Mouse (Mus musculus) forelimb bud, embryonic 11.5 days (tissue): ENCODE measurements at regions not wholly inside any gene's neighbourhood (a gene's known extent, or its start where the extent isn't known, plus 50 kb on each side); places are given as distances from the start of the nearest gene placed in this dataset.
"Not testable (repeated sequence)": the region's sequence is repeated elsewhere in the genome, so short reads cannot be mapped to it uniquely, and the experiment has no call there.

Experiments
- DNase-seq: peaks from one replicate; pipeline ENCODE4 v3.0.0-alpha.2; 2012; ENCODE audit warnings: low read depth, low spot score

DNA sequence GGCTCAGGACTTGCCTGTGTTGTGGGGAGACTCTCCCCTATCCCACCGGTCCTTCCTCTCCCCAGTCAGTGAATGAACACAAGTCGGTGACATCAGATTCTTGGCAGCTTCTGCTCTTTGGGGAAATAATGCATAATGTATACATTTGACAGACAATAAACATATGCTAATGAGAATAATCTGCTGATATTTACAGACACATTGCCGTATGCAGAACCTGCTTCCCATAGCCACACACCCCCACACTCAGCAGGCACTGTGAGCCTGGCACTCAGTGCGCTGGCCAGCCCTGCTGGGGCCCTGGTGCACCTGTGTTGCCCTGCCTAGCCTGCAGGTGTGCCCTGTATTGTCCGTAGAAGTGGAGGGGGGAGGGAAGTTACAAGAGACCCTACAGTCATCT, 215.5 kb downstream of the Matn1 start:
- no peak for DNase-seq

DNA sequence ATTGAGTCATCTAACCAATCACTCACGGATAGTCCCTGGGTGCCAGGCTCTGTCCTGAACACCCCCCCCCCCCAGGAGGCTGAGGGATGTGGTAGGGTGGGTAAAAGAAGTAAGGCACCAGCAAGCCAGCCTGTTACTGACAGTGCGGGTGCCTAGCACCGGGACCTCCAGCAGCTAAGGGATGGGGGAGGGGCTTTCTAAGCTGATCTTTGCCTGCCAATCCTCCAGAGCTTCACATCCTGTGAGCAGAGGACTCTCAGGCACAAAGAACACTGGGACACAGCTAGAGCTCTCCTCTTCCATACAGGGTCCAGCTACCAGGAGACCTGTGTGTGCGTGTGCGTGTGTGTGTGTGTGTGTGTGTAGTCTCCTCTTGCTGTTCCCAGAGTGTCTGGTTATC, 215.9 kb downstream of the Matn1 start:
- DNase-seq = no peak

DNA sequence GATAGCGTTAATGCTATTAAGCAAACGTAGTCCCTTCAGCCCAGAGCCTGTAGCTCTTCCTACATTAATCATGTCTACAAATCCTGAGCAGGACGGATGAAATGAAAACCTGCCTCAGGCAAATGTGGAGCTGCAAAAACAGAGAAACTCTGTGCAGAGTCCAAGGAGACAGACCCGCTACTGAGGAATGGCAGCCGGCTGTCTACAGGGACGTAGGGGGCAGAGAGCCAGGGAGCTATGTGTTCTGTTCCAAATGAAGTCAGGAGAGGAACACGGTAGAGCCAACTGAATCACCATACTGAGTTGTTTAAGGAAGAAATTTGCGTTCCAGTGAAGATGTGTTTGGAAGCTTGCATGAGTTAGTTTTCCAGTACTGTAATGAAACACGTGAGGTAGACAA, 217.3 kb downstream of the Matn1 start:
- DNase-seq = no peak

DNA sequence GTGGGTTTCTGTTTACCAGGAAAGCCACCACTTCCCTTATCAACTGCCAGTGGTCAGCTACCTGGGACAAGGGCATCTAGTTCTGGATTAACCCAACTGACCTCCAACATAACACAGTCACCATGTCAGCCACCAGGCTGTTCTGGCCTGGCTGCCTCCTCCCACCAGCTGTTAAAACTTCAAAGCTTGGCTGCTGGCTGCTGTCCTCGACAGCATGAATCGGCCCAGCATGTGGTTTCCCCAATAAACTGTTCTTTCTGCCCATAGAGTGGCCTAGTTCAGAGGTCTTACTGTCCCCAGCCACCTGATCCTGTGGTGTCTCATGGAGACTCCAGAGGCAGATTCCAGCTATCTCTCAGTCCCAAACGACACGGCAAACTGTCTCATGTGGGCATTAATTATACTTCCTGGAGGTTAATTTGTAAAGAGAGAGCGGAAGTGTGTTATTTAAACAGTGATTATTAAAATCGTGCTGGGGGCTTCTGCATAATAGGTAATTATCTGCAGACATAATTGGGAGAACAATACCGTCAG, 219.7 kb downstream of the Matn1 start:
- DNase-seq = peak; percentile 40

DNA sequence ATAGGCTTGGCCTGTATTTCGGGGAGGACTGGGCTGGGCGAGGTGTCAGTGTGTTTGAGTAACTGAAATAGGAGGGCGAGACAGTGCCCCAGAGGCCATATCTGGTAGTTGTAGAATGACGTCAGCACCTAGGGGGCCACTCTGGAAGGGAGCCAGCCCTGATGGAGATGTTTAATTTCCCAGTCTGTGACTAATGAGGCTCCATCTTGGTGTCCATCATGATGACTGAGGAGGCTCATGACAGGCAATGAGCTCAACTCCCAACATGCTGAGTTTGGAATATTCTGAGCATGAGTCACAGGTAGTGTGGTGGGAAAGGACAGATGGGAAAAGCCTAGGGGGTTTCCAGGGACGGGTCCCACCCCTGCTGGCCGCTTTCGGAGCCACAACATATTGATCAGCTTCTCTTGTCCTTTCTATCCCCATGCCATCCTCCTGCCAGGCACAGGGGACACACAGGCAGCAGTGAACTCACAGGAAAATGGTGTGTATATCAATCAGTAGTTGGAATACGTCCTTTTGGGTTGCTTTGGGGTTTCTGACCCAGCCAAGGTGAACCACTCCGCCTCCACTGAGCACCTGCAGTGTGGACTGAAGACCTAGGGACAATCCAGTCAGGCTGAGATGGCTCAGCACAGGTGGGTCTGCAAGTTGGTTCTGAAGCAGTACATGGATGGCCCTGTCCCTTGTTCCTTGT, 222.5 kb downstream of the Matn1 start:
- no peak for DNase-seq

DNA sequence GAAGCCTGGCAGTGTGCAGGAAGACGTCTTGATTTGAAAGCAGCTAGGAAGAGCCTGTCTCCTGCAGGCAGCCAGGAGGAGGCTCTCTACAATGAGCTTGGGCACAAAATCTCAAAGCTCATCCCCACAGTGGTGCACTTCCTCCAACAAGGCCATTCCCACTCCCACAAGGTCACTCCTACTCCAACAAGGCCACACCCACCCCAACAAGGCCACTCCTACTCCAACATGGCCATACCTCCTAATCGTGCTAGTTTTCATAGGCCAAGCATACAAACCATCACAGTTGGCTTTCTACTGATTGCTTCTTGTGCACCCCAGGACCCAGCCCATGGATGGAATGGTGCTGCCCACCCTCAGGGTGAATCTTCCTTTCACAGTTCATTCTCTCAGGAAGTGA, 223.7 kb downstream of the Matn1 start:
- no peak for DNase-seq

DNA sequence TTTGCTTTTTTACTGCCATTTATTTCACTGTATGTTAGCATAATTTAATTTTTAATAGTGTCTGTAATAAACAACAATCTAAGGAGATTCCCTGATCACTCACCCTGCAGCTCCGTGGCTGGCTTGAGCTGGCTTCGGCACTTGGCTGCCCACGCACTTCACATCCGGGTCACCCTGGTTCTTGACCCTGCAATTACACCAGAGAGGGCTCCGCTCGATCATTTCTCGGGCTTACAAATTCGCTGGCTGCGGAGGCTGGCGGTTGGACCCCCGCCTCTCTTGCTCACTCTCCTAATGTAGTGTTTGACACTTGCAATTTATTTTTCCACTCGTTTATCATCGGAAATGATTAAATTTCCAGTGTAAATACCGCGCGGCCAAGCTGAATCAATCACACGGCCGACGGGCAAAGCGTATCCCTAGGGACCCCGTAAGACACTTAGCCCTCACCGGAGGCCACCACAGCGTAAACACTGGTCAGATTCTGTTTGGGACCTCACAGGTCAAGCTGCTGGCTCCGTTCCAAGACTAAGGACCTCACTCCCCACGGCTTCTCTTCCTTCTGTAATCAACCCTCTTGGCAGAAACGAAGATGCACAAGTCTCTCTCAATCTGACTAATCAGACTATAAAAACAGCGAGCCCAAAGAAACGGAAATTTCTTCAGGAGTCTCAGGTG, 229.7 kb downstream of the Matn1 start:
- DNase-seq = no peak

DNA sequence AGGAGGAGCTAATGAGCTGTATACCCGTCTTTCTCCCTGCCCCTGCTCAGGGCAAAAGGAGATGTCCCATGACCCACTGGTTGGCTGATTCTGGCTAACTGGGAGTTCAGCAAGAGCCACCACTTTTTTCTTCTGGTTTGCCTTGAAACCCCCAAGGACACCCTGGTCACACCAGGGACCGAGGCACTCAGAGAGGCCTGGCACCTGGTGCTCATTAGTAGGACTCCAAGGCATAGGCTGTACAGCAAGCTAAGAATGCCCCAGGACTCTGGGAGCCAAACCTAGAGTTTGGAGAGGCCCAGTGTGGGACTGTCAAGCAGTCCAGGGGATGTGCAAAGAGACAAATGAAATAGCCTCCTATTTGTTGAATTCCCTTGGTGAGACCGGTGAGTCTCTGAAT, 232.5 kb downstream of the Matn1 start:
- DNase-seq = peak; percentile 54

DNA sequence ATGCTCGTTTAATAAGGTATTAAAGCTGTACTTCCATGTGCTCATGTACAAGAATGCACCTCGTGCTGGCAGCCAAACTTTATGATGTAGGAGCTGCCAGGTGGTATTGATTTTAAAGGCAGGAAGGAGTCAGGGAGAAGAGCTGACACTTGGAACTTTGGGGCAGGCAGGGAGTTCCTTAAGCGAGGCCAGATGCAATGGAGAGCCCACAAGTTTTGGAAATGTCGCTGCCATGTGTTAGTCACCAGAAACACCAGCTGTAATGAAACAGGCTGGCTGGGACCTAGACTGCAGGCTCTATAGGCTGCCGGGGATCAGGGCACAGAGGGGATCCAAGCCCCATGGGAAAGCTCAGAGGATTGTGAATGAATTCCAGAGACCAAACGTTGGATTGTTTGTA, 233.7 kb downstream of the Matn1 start:
- peak; percentile 92 for DNase-seq

DNA sequence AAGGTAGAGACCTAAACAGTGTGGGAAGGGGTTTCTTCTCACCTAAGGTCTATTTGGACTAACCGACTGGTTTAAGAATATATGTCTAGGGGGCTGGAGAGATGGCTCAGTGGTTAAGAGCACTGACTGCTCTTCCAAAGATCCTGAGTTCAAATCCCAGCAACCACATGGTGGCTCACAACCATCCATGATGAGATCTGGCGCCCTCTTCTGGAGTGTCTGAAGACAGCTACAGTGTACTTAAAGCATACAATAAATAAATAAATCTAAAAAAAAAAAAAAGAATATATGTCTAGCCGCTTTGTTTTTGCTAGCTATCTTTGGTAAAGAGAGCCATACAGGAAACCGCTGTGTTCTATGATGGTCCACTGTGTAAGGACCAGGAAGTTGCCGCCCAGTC, 234.5 kb downstream of the Matn1 start:
- DNase-seq = not testable (repeated sequence)

DNA sequence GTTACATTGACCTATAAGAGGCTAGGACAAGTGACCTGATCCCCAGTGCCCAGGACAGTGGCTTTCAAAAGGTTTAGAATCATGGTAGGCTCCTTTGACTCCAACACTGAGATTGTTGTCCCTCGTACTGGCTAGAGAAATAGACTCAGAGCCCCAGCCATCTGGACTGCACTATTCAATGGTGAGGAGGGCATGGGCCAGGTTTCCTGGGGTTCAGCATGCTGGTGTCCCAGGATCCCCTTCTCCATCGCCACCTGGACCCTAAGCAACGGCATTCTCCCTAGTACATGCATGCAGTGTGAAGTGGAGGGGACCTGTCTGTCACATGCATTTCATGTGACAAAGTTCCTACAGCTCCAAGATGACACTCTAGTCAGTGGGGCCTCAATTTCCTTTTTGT, 243.9 kb downstream of the Matn1 start:
- no peak for DNase-seq

DNA sequence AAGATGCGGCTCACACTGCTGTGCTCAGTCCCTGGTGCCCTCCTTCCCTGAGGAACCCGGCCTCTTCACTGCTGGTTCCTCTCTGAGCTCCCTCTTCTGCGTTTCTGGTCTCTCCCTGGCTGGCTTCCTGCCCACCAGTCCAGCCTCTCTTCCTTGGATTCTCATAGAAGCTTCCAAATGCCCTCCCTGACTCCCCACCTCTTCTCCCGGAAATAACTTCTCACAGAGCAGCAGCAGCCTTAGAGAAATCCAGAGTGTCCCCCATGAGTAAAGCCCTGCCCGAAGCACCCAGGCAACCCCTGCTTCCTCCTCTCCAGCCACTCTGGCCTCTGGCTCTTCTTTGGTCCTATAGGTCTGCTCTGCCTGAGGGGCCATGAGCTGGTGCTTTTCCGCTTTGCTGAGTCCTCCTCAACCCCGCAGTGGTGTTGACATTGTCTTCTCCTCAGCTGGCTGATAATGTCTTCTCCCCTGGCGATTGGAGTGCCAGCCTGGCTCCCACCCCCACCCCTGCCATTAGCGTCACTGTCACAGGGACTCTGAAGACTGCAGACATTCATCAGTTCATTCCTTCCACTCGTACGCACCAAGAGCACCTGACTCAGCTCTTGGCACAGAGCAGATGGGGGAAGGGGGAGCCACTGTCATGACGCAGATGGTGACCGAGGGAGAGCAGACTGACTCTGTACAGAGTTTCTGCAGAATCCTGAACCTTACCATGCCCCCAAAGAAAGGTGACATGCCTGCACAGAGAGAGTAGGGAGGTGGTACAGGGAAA, 247.1 kb downstream of the Matn1 start:
- DNase-seq = no peak

DNA sequence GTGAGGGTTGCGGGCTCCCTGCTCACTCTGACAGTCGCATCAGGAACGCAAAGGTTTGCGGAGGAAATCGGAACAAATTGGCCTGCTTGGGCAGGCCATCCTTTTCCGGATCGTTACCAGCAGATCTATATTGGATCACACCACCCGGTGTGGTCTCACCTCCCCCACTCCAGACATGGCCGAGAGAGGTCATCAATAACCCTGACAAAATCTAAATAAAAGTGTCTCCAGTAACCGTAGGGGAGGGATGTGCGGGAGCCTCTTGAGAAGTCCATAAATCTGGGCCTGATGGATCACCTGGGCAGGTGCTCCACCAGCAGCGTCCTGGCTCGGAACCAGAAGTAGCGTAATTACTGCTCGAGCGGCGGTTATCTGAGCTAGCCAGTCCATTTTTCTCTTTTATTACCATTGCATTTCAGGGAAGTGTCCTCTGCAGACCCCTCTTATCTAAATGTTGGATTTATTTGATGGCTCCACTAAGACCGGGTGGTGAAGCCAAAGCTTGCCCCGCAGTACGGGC, 249.8 kb downstream of the Matn1 start:
- DNase-seq = no peak

DNA sequence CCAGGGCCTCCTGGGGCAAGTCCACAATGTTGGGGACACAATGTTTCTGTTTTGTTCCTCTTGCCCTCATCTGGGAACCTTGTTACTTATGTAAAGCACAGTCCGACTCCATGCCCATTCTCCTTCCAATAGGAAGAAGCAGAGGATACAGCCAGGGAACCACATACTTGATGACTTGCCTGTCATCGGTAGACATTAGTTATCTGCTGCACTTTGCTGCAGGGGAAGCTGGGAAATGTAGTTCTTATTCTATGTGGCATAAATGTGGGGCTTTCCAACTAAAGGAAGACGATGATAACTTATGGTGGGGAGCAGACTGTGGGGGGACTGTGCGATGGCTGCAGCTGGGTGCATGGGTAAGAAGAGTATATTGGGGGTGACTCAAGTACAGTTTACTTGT, 252.0 kb downstream of the Matn1 start:
- no peak for DNase-seq

DNA sequence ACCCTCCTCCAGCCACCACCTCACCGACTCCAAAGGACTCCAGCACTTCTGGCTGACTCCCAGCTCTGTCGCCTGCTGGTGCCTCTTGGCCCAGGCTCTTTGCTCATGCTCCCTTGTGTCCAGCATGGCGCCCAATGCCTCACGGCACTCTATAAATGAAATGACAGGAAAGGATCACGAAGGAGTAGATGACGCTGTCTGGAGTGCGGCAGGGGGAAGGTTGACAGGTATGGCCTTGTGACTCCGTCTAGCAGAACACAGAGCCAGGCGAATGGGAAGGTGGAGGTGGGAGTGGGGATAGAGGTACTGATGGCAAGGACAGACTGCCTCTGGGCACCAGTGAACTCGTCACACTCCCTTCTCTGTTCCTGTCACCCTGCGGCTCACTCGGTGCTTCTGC, 259.5 kb downstream of the Matn1 start:
- no peak for DNase-seq

DNA sequence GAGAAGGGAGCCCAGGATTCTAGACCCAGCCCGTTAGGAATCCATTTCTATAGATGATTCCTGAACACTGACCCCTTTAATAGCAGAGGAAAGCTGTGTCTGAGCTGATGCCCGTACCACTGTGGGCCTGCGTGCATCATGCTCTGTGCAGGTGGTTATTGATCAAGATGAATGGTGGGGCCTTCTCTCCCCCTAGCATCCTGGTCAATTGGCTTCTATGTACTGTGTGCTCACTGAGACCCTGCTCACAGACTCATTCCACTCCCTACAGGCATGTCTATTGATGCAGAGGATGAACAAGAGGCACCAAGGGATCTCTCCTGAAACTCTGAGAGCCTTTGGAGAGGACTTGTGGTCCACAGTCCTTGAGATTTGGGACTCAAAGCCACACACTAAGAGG, 260.5 kb downstream of the Matn1 start:
- DNase-seq = no peak

DNA sequence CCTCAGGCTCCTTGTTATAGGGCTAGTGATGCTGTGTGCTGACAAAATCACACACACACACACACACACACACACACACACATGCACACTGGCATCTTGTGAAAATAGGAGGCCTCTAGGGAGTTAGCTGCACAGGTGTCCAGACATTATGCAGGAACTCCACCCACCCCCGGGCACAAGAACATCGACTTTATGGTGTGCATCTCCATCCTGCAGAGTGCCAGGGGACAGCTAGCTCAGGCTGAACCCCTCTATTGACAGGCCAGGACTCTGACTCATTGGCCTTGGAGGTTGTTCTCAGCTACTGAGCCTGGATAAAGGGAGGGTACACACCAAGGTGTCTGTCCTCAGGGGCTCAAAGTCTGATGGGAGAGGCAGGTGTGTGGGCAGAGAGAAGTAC, 260.9 kb downstream of the Matn1 start:
- no peak for DNase-seq

DNA sequence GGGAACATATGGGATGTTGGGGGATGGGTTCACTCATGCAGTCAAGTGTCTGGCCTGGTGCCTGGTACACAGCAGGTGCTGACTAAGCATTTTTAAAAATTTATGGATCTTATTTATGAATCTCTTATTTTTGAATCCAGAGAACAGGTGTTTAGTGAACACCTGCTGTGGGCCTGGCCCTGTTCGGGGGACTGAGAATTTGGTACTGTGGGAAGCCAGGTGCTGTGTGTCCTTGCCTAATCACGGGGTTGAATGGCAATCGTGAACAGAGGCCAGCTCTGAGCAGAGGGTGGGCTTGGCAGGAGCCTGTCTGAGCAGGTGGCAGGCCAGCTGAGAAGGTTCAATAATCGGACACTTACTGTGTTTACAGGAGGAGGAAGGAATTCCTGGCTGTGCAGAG, 261.5 kb downstream of the Matn1 start:
- DNase-seq = no peak

DNA sequence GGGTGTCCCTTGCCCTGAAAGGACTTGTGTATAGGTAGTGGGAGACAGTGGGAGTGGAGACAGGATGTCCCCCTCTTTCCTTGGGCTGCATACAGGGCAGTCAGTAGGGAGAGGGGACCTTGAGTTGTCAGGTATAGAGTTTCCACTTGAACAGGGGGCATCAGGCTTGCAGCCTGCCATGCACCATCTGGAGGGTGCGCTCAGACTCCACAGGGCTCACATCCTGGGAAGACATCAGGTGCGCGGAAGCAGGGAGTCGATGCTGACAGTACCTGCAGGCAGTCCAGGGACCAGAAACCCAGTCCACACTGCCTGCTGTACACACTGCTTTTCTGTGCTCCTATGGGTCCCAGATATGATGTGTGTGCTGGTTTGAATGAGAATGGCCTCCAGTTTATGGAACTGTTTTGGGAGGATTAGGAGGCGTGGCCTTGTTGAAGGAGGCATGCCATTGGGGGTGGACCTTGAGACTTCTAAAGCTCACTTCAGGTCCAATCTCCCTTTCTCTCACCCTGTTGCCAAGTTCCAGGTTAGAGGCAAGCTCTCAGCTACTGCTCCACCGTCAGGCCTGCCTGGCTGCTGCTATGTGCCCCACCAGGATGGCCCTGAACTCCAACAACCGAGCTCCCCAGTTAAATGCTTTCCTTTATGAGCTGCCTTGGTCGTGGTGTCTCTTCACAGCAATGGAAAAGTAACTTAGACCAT, 262.1 kb downstream of the Matn1 start:
- no peak for DNase-seq

DNA sequence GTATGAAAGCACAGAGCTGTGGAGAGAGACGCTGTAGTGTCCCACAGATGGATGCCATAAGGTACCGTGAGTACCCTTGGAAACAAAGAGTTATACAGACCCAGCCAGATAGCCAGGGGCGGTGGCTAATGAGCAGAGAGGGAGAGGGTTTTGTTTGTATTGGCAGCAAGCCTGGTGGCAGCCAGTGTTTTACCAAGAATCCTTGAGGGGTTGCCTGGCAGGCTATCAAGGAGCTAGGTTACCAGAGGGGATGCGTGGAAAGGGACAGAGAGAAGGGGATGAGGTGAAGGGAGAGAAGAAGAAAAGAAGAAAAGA, 262.7 kb downstream of the Matn1 start:
- DNase-seq = no peak

DNA sequence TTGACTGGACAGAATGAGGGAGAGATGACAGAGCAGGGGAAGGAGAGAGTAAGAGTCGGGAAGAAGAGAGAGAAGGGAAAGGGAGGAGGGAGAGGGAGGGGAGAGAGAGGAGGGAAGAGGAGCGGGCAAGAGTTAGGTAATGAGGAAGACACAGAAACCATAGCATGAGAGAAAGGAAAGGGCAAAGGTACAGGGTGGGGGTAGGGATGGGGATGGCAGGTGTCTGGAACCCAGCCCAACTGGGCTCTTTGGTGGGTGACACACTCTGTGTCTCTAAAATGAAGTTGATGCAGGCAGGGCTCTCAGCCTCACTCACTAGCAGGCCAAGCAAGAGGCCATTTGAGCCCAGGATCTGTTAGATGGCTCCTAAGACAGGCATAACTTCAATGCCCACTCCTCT, 263.1 kb downstream of the Matn1 start:
- no peak for DNase-seq

DNA sequence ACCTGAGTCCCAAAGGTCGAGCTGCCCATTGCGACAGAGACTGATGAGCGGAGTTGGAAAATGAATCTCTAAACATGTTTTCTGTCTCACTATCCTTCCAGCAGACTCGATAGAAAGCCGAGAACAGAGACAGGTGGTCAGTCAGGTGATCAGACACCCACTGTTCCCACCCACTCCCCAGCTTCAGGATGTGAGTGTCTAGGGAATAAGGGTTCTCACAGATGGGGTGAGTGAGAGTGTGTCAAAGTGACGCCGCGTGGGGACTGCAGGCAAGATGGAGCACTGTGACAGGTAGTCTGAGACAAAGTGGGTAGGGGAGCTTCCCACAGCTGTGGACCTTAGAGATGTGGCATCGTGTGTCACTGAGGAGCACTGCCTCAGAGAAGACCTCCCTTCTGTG, 264.0 kb downstream of the Matn1 start:
- no peak for DNase-seq
